Mouse (Mus musculus) hematopoietic multipotent progenitor cell, adult 10-12 weeks (in vitro differentiated cells): Measurements from ENCODE around the gene Rpl9-ps6. TPM values are rescaled to one million over a fixed set of nuclear protein-coding genes. Genes with fewer than 3 reads are reported as not detected.

ENCODE experiments used
- polyA plus RNA-seq: library from polyadenylated mRNA; stranded (reverse); fragments of >175 nt; gene quantifications from 2 replicates; pipeline ENCODE4 v1.2.3, GENCODE M21; 2012; ENCODE audit warnings: low replicate concordance

Rpl9-ps6 gene
- 0.75 and 4.3 TPM in 2 replicates for polyA plus RNA-seq

DNA sequence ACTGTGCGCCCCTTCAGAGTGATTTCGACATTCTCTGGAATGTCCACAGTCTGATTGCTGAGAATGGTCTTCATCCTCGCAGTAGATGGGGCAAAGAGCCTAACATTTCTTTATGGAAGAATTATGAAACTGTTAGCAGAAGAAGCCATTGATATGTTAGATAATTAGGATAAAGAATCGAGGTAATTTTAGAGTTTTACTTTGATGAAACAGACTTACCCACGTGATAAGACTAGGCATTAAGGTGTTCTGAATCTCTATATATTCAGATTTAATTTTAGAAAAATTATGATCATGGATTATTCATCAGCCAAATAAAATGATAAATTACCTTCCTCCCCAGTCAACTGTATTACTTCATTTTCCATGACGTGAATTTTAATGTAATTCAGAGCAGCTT lies at the start of gene Rpl9-ps6:
Gene Rpl9-ps6 (minus strand): TSS at position 101 of the 400 bp plus-strand sequence.

GRCm38 (mm10) chr19:32485681-32486105 lies 19.3 kb upstream of the Rpl9-ps6 start, which contains the start of gene Minpp1:
Gene Minpp1 (plus strand): TSS chr19:32485769.

Other genes with a start within 250 kb of the Rpl9-ps6 start
- gene Sgms1, start 76.9 kb downstream of the Rpl9-ps6 start, polyA plus RNA-seq = 9.0 and 12.8 TPM in 2 replicates
- gene Minpp1, start 19.2 kb upstream of the Rpl9-ps6 start, polyA plus RNA-seq = 95.4 and 136 TPM in 2 replicates
- gene Papss2, start 129.2 kb upstream of the Rpl9-ps6 start, polyA plus RNA-seq = 0.26 and 0.56 TPM in 2 replicates